Mouse (Mus musculus): ENCODE results near the gene Krt84.

- no peak for TF ChIP-seq CTCF (IDR thresholded peaks at IDR 0.05; ENCODE audit: control insufficient read depth, insufficient read depth, insufficient read length)
- TF ChIP-seq USF1 (IDR thresholded peaks at IDR 0.05; ENCODE audit: low read depth), result no peak
- TF ChIP-seq MAX (IDR thresholded peaks at IDR 0.05), result no peak
- no peak for TF ChIP-seq CEBPB (IDR thresholded peaks at IDR 0.05; ENCODE audit: low read depth)
- TF ChIP-seq MYOD1 (IDR thresholded peaks at IDR 0.05; ENCODE audit: control insufficient read depth, insufficient read length, low read depth), result no peak
- TF ChIP-seq MYOG (IDR thresholded peaks at IDR 0.05; ENCODE audit: control insufficient read depth, extremely low read depth, insufficient read length), result no peak
- TF ChIP-seq FOSL1 (IDR thresholded peaks at IDR 0.05; ENCODE audit: insufficient read depth, low read length, poor library complexity, severe bottlenecking), result no peak
These were observed 35.2 kb upstream of the Krt84 start for GRCm38 (mm10) chr15:101567780-101568179.

All from C2C12 (cell line).